Mouse (Mus musculus): ENCODE data around the gene Tra2a. TPM values are rescaled to one million over a fixed set of nuclear protein-coding genes. Genes with fewer than 3 reads are reported as not detected.

Gene Tra2a
- total and polyA plus RNA-seq, 3 experiments: 35.7 to 174 (median 160) TPM

DNA sequence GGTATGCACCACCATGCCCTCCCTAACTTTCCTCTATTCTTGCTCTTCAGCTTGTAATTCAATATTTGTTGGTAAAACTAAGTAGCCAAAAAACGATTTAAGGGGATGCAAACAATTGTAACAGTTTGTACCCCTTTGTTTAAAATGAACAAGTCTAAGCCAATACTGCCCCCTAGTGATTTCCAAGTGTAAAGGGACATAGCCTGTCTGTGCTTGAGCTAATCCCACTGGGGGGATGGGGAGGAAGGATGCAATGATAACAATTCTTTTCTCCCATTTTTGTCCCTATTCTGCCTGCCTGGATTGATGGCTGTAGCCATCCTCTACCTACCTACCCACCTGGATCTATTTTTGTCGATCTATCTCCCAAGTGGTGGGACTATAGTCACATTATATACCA is 16.6 kb downstream of the Tra2a start:
- H3K4me1 ChIP-seq (ENCODE audit: insufficient read depth, low read depth, low read length): peaks cover 7% of the 10 kb centered on the region; the same call in 1 of the 2 replicates
- no peaks in the 10 kb centered on the region for H3K27me3 ChIP-seq (ENCODE audit: insufficient read depth, low read length)
- no peak for DNase-seq (ENCODE audit: low spot score)
- H3K4me3 ChIP-seq (ENCODE audit: low read depth, low read length): no peak overlapping the region
- H3K9me3 ChIP-seq (replicated peaks): no peaks in the 10 kb centered on the region
- peaks cover 92% of the 10 kb centered on the region for H3K36me3 ChIP-seq (replicated peaks)
- ATAC-seq (ENCODE audit: extremely low read depth, insufficient number of reproducible peaks, low FRiP score, poor library complexity, severe bottlenecking): no peak; the same call in 1 of the 2 replicates
- peak; percentile 44; the same call in 1 of the 2 replicates for TF ChIP-seq CTCF (IDR thresholded peaks at IDR 0.05; ENCODE audit: low read depth, low read length)
- no peak for TF ChIP-seq TAL1 (conservative IDR thresholded peaks at IDR 0.05; ENCODE audit: low read depth, low read length)

DNA sequence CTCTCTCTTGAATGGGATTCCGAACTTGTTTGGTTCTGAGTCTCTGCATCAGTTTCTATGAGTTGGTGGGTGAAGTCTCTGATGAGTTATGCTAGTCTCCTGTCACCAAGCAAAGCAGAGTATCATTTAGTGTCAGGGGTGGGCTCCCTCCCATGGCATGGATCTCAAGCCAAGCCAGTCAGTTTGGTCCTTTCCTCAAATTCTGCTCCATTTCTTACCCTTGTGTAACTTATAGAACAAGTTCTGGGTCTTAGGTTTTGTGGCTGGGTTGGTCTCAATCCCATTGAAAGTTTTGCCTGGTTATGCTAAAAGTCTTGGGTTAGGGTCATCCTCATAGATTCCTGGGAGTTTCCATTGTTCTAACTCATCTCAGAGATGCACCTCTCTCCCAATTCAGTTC is 21.5 kb downstream of the Tra2a start:
- no peaks in the 10 kb centered on the region for H3K27me3 ChIP-seq (ENCODE audit: insufficient read depth, low read length)
- H3K9me3 ChIP-seq (replicated peaks): no peaks in the 10 kb centered on the region
- H3K36me3 ChIP-seq (replicated peaks): peaks cover 59% of the 10 kb centered on the region
- TF ChIP-seq CTCF (IDR thresholded peaks at IDR 0.05; ENCODE audit: low read depth, low read length): no peak
- no peak for TF ChIP-seq POLR2AphosphoS5 (IDR thresholded peaks at IDR 0.05; ENCODE audit: insufficient replicate concordance, low read depth, low read length)
- no peak for TF ChIP-seq GATA2 (IDR thresholded peaks at IDR 0.05; ENCODE audit: borderline replicate concordance, low read depth, low read length)
- TF ChIP-seq GATA1 (IDR thresholded peaks at IDR 0.05; ENCODE audit: borderline replicate concordance, low read length): no peak
- TF ChIP-seq TAL1 (conservative IDR thresholded peaks at IDR 0.05; ENCODE audit: low read depth, low read length): no peak
- ATAC-seq (ENCODE audit: extremely low read depth, insufficient number of reproducible peaks, low FRiP score, poor library complexity, severe bottlenecking) (no peak), DNase-seq (ENCODE audit: low spot score) (no peak)
- no peak overlapping the region for H3K4me3 ChIP-seq (ENCODE audit: low read depth, low read length)
- H3K4me1 ChIP-seq (ENCODE audit: insufficient read depth, low read depth, low read length): no peaks in the 10 kb centered on the region; the same call in 1 of the 2 replicates

DNA sequence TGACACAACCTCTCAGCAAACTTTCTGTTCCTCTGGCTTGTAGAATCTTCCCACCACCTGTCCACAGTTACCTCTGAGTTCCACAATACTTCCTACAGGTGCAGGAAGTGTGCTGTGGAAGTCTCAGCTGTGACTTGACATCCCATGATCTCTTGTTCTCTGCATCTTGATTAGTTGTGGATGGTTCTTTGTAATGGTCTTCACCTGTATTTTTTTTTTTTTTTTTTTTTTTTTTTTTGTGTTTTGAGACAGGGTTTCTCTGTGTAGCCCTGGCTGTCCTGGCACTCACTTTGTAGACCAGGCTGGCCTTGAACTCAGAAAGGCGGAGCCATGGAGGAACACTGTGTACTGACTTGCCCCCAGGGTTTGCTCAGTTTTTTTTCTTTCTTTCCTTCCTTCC is 22.3 kb downstream of the Tra2a start:
- no peak for ATAC-seq (ENCODE audit: extremely low read depth, insufficient number of reproducible peaks, low FRiP score, poor library complexity, severe bottlenecking)
- TF ChIP-seq GATA2 (IDR thresholded peaks at IDR 0.05; ENCODE audit: borderline replicate concordance, low read depth, low read length) (no peak), CTCF (IDR thresholded peaks at IDR 0.05; ENCODE audit: low read depth, low read length) (no peak), TAL1 (conservative IDR thresholded peaks at IDR 0.05; ENCODE audit: low read depth, low read length) (no peak), GATA1 (IDR thresholded peaks at IDR 0.05; ENCODE audit: borderline replicate concordance, low read length) (no peak), POLR2AphosphoS5 (IDR thresholded peaks at IDR 0.05; ENCODE audit: insufficient replicate concordance, low read depth, low read length) (no peak)
- Histone ChIP-seq H3K27me3 (ENCODE audit: insufficient read depth, low read length) (no peaks in the 10 kb centered on the region), H3K4me1 (ENCODE audit: insufficient read depth, low read depth, low read length) (no peaks in the 10 kb centered on the region; the same call in 1 of the 2 replicates), H3K9me3 (replicated peaks) (no peaks in the 10 kb centered on the region), H3K4me3 (ENCODE audit: low read depth, low read length) (no peak overlapping the region), H3K36me3 (replicated peaks) (peaks cover 52% of the 10 kb centered on the region)
- no peak for DNase-seq (ENCODE audit: low spot score)

DNA sequence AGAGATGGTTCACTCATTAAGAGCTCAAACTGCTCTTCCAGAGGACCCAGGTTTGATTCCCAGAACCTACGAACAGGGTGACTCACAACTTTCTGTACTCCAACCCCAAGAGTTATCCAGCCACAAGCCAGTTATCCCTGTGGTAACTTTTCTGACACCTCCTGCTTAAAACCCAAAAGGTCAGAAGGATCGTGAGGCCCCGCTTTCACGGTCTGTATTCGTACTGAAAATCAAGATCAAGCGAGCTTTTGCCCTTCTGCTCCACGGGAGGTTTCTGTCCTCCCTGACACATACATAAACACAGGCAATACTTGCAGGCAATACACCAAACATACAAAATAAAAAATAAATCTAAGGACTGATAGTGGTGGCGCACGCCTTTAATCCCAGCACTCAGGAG is 27.5 kb downstream of the Tra2a start:
- TF ChIP-seq GATA1 (IDR thresholded peaks at IDR 0.05; ENCODE audit: borderline replicate concordance, low read length) (no peak), CTCF (IDR thresholded peaks at IDR 0.05; ENCODE audit: low read depth, low read length) (no peak), POLR2AphosphoS5 (IDR thresholded peaks at IDR 0.05; ENCODE audit: insufficient replicate concordance, low read depth, low read length) (no peak)
- no peak overlapping the region for H3K4me3 ChIP-seq (ENCODE audit: low read depth, low read length)
- ATAC-seq (ENCODE audit: extremely low read depth, insufficient number of reproducible peaks, low FRiP score, poor library complexity, severe bottlenecking) (peak; percentile 100), DNase-seq (ENCODE audit: low spot score) (no peak)
- H3K9me3 ChIP-seq (replicated peaks): no peaks in the 10 kb centered on the region
- H3K27me3 ChIP-seq (ENCODE audit: insufficient read depth, low read length): peaks cover 6% of the 10 kb centered on the region; the same call in 1 of the 2 replicates
- H3K4me1 ChIP-seq (ENCODE audit: insufficient read depth, low read depth, low read length): peaks cover 8% of the 10 kb centered on the region; the same call in 1 of the 2 replicates
- H3K36me3 ChIP-seq (replicated peaks): peaks cover 4% of the 10 kb centered on the region

DNA sequence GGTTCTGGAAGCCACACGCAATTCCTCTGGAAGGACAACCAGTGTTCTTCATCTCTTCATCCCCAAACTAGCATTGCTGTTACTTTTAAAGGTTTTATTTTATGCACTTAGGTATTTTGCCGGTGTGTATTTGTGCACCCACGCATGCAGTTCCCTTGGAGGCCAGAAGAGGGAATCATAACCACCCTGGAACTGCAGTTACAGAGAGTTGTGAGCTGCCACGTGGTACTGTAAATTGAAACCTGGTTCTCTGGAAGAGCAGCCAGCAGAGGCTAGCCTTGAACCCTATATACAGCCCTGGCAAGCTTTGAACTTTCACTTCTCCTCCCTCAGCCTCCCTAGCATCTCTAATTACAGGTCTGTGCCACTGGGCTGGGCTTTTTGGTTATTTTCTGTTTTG is 30.5 kb downstream of the Tra2a start:
- Histone ChIP-seq H3K27me3 (ENCODE audit: insufficient read depth, low read length) (peaks cover 8% of the 10 kb centered on the region; the same call in 1 of the 2 replicates), H3K9me3 (replicated peaks) (no peaks in the 10 kb centered on the region), H3K4me1 (ENCODE audit: insufficient read depth, low read depth, low read length) (peaks cover 19% of the 10 kb centered on the region), H3K36me3 (replicated peaks) (no peaks in the 10 kb centered on the region), H3K4me3 (ENCODE audit: low read depth, low read length) (no peak overlapping the region)
- ATAC-seq (ENCODE audit: extremely low read depth, insufficient number of reproducible peaks, low FRiP score, poor library complexity, severe bottlenecking): no peak
- no peak for TF ChIP-seq GATA1 (IDR thresholded peaks at IDR 0.05; ENCODE audit: borderline replicate concordance, low read length)
- peak; percentile 39; the same call in 1 of the 2 replicates for TF ChIP-seq CTCF (IDR thresholded peaks at IDR 0.05; ENCODE audit: low read depth, low read length)
- TF ChIP-seq POLR2AphosphoS5 (IDR thresholded peaks at IDR 0.05; ENCODE audit: insufficient replicate concordance, low read depth, low read length): no peak
- TF ChIP-seq TAL1 (conservative IDR thresholded peaks at IDR 0.05; ENCODE audit: low read depth, low read length): no peak
- no peak for TF ChIP-seq GATA2 (IDR thresholded peaks at IDR 0.05; ENCODE audit: borderline replicate concordance, low read depth, low read length)
- no peak for DNase-seq (ENCODE audit: low spot score)

DNA sequence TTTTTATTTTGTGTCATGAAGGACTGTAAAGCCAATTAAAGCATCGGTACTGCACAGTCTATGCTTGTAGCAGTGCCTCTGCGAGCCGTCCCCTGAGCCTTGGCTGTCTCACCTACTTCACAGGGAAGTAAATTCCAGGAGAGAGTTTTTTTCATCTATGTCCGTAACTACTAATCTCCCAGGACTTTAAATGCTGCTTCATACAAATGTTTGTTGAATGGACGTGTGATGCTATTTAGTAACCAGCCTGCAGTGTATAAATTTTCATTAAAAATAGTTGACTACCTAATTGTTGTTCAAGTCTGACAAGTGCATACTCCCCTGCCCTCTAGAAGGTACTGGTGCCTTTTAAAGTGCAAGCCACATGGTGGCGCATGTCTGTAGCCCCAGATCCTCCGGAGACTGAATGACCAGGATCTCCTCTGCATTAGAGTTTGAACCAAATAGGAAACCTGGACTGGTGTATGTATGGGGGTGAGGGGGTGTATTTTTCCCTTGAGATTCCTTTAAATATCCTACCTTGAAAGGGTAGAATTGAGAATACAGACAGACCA is 35.6 kb downstream of the Tra2a start:
- H3K4me1 ChIP-seq (ENCODE audit: insufficient read depth, low read depth, low read length): peaks cover 22% of the 10 kb centered on the region
- no peaks in the 10 kb centered on the region for H3K9me3 ChIP-seq (replicated peaks)
- DNase-seq (ENCODE audit: low spot score) (no peak), ATAC-seq (ENCODE audit: extremely low read depth, insufficient number of reproducible peaks, low FRiP score, poor library complexity, severe bottlenecking) (no peak)
- H3K27me3 ChIP-seq (ENCODE audit: insufficient read depth, low read length): peaks cover 8% of the 10 kb centered on the region; the same call in 1 of the 2 replicates
- TF ChIP-seq TAL1 (conservative IDR thresholded peaks at IDR 0.05; ENCODE audit: low read depth, low read length) (no peak), POLR2AphosphoS5 (IDR thresholded peaks at IDR 0.05; ENCODE audit: insufficient replicate concordance, low read depth, low read length) (no peak), CTCF (IDR thresholded peaks at IDR 0.05; ENCODE audit: low read depth, low read length) (0 out of 2 replicates have a peak, but pooled peaks have one; percentile 13), GATA1 (IDR thresholded peaks at IDR 0.05; ENCODE audit: borderline replicate concordance, low read length) (no peak), GATA2 (IDR thresholded peaks at IDR 0.05; ENCODE audit: borderline replicate concordance, low read depth, low read length) (no peak)
- no peak overlapping the region for H3K4me3 ChIP-seq (ENCODE audit: low read depth, low read length)
- peaks cover 3% of the 10 kb centered on the region for H3K36me3 ChIP-seq (replicated peaks)
